Mouse (Mus musculus) neutrophil, adult 65 days (primary cell): ENCODE measurements around the gene Ugt2a1. TPM values are rescaled to one million over a fixed set of nuclear protein-coding genes. Genes with fewer than 3 reads are reported as not detected.

ENCODE experiments used
- total RNA-seq: library from RNA; stranded (reverse); gene quantifications from 2 replicates; pipeline ENCODE4 v1.2.4, GENCODE M21; 2023

Ugt2a1 gene
- not detected in 2 replicates for total RNA-seq

GRCm38 (mm10) chr5:87490771-87491170 is at the start of gene Ugt2a1:
Gene Ugt2a1, minus strand, starts transcription at chr5:87490871.

GRCm38 (mm10) chr5:87538111-87538510 is 47.4 kb upstream of the Ugt2a1 start, which contains the start of gene Sult1b1:
Gene Sult1b1, minus strand, starts transcription at chr5:87538195.

GRCm38 (mm10) chr5:87486706-87487105 is 4.0 kb downstream of the Ugt2a1 start, which contains the start of gene Gm43638:
Gene Gm43638, minus strand, starts transcription at chr5:87486806.

GRCm38 (mm10) chr5:87482160-87482559 is 8.5 kb downstream of the Ugt2a1 start, which contains the start of gene Ugt2a2:
Gene Ugt2a2, minus strand, starts transcription at chr5:87482260.

GRCm38 (mm10) chr5:87424041-87424440 is 66.6 kb downstream of the Ugt2a1 start, which contains the start of gene Ugt2b38:
Gene Ugt2b38, minus strand, starts transcription at chr5:87424203.

Other genes starting within 250 kb of the Ugt2a1 start
- not detected in 2 replicates for gene Ugt2b37, start 236.1 kb downstream of the Ugt2a1 start, total RNA-seq
- gene Ugt2a3, start 153.7 kb downstream of the Ugt2a1 start, total RNA-seq, result not detected in 2 replicates
- not detected in 2 replicates for gene Ugt2b38, start 66.7 kb downstream of the Ugt2a1 start, total RNA-seq
- gene Ugt2a2, start 8.6 kb downstream of the Ugt2a1 start, total RNA-seq, result not detected in 2 replicates
- gene Gm43638, start 4.1 kb downstream of the Ugt2a1 start, total RNA-seq, result not detected in 2 replicates
- gene Sult1b1, start 47.3 kb upstream of the Ugt2a1 start, total RNA-seq, result not detected in 2 replicates
- not detected in 2 replicates for gene Sult1d1, start 78.2 kb upstream of the Ugt2a1 start, total RNA-seq
- not detected in 2 replicates for gene Sult1e1, start 100.7 kb upstream of the Ugt2a1 start, total RNA-seq
- not detected in 2 replicates for gene Csn1s1, start 175.3 kb upstream of the Ugt2a1 start, total RNA-seq
- not detected in 2 replicates for gene Csn2, start 208.8 kb upstream of the Ugt2a1 start, total RNA-seq